Mouse (Mus musculus) intestine, postnatal 0 days (tissue): ENCODE measurements around the gene Ryr1. TPM values are rescaled to one million over a fixed set of nuclear protein-coding genes. Genes with fewer than 3 reads are reported as not detected.

Experiments used
- ATAC-seq: fragments of 200-750 bp; cut with Nextera tagmentation; 2 replicates; pipeline ENCODE4 v1.8.0; 2017; ENCODE audit warnings: mild to moderate bottlenecking, moderate TSS enrichment, moderate library complexity
- H3K27ac ChIP-seq: fragments of 300-500 bp; sonication (generic); 2 replicates; pipeline ENCODE4 v1.5.1; 2014; ENCODE audit warnings: mild to moderate bottlenecking, low read depth, low read length, moderate library complexity
- H3K27me3 ChIP-seq: fragments of 300-500 bp; sonication (generic); replicated peaks from 2 replicates; pipeline ENCODE4 v1.6.1; 2014; ENCODE audit warnings: low read length, mixed read lengths; ENCODE audit not compliant: control insufficient read depth, insufficient read depth
- H3K36me3 ChIP-seq: fragments of 300-500 bp; sonication (generic); 2 replicates; pipeline ENCODE4 v1.6.1; 2014; ENCODE audit warnings: mild to moderate bottlenecking, moderate library complexity; ENCODE audit not compliant: control insufficient read depth, insufficient read depth
- H3K4me1 ChIP-seq: fragments of 300-500 bp; sonication (generic); replicated peaks from 2 replicates; pipeline ENCODE4 v1.6.1; 2014; ENCODE audit warnings: antibody characterized with exemption, low read length, mixed read lengths; ENCODE audit not compliant: control insufficient read depth, insufficient read depth
- H3K4me2 ChIP-seq: fragments of 300-500 bp; sonication (generic); replicated peaks from 2 replicates; pipeline ENCODE4 v1.6.1; 2014; ENCODE audit warnings: low read depth, mild to moderate bottlenecking, moderate library complexity
- H3K4me3 ChIP-seq: fragments of 300-500 bp; sonication (generic); 2 replicates; pipeline ENCODE4 v1.5.1; 2014; ENCODE audit warnings: low read depth, low read length
- H3K9ac ChIP-seq: fragments of 300-500 bp; sonication (generic); 2 replicates; pipeline ENCODE4 v1.6.1; 2014; ENCODE audit warnings: mild to moderate bottlenecking, low read depth, low read length
- H3K9me3 ChIP-seq: fragments of 300-500 bp; sonication (generic); 2 replicates; pipeline ENCODE4 v1.6.1; 2016; ENCODE audit warnings: mixed run types; ENCODE audit not compliant: control insufficient read depth
- CTCF ChIP-seq: sonication (generic); IDR thresholded peaks from 2 replicates; pipeline ENCODE4 v1.5.1; 2016; ENCODE audit warnings: low read depth, mild to moderate bottlenecking, control low read depth, antibody characterized with exemption, moderate library complexity
- WGBS: fragments of 180-500 bp; shearing (Covaris S2); extraction: QIAGEN DNeasy Blood & Tissue Kit; methylation state at CpG from one replicate; pipeline ENCODE4 v1.1.7; 2014; 5-methylcytosine and 5-hydroxymethylcytosine counted together
- polyA plus RNA-seq: library from polyadenylated mRNA; unstranded; fragments of >200 nt; fragmentation: Nextera tagmentation; extraction: Ambion mirVana; gene quantifications from 2 replicates; pipeline ENCODE4 v1.2.1, GENCODE M21; 2015

Ryr1 gene
- polyA plus RNA-seq, 1 experiment from 2014 or later, result 0.43 TPM

GRCm38 (mm10) chr7:28981651-28982273 is 143.2 kb downstream of the Ryr1 start, which contains the start of the genes Eif3k and Map4k1:
Gene Eif3k, minus strand, starts transcription at chr7:28981864.
Gene Map4k1, plus strand, starts transcription at chr7:28982050.
- H3K27me3 ChIP-seq, result no peaks in the 10 kb centered on the region
- peak within 1 kb of the TSS; percentile 85 for H3K4me2 ChIP-seq
- WGBS, result under 1% methylated on average over 36 of the region's 36 CpGs
- peak; percentile 10; the same call in 1 of the 2 replicates for TF ChIP-seq CTCF
- no peaks in the 10 kb centered on the region for H3K9me3 ChIP-seq
- peak within 1 kb of the TSS; percentile 71 for H3K4me3 ChIP-seq
- H3K36me3 ChIP-seq, result peaks cover 28% of the 10 kb centered on the region
- H3K4me1 ChIP-seq, result peaks cover 5% of the 10 kb centered on the region; the same call in 1 of the 2 replicates
- ATAC-seq, result peak; percentile 95
- peak within 1 kb of the TSS; percentile 76 for H3K27ac ChIP-seq
- peak within 1 kb of the TSS; percentile 60 for H3K9ac ChIP-seq

- ATAC-seq, result no peak
- Histone ChIP-seq H3K36me3 (peaks cover 53% of the 10 kb centered on the region), H3K27me3 (no peaks in the 10 kb centered on the region), H3K4me3 (no peak overlapping the region), H3K9ac (no peak overlapping the region), H3K4me2 (no peak overlapping the region), H3K4me1 (peaks cover 2% of the 10 kb centered on the region; the same call in 1 of the 2 replicates), H3K9me3 (no peaks in the 10 kb centered on the region), H3K27ac (no peak overlapping the region; the same call in 1 of the 2 replicates)
- no peak for TF ChIP-seq CTCF
- 66% methylated on average over 9 of the region's 9 CpGs for WGBS
These were observed 147.4 kb downstream of the Ryr1 start for GRCm38 (mm10) chr7:28977556-28977955.

GRCm38 (mm10) chr7:28973025-28973424 is 152.0 kb downstream of the Ryr1 start:
- Histone ChIP-seq H3K4me1 (0 out of 2 replicates have a peak, but pooled peaks cover 6% of the 10 kb centered on the region), H3K36me3 (peaks cover 44% of the 10 kb centered on the region), H3K9me3 (no peaks in the 10 kb centered on the region), H3K4me2 (no peak overlapping the region), H3K9ac (no peak overlapping the region), H3K27me3 (no peaks in the 10 kb centered on the region), H3K4me3 (no peak overlapping the region), H3K27ac (no peak overlapping the region)
- peak; percentile 57 for TF ChIP-seq CTCF
- ATAC-seq, result no peak
- WGBS, result 81% methylated on average over 8 of the region's 8 CpGs

GRCm38 (mm10) chr7:28972542-28972985 is 152.4 kb downstream of the Ryr1 start:
- no peaks in the 10 kb centered on the region for H3K27me3 ChIP-seq
- H3K4me2 ChIP-seq, result no peak overlapping the region
- TF ChIP-seq CTCF, result peak; percentile 82
- H3K9me3 ChIP-seq, result no peaks in the 10 kb centered on the region
- H3K4me1 ChIP-seq, result 0 out of 2 replicates have a peak, but pooled peaks cover 6% of the 10 kb centered on the region
- peak overlapping the region; percentile 95 for H3K27ac ChIP-seq
- H3K4me3 ChIP-seq, result no peak overlapping the region
- no peak for ATAC-seq
- no peak overlapping the region for H3K9ac ChIP-seq
- WGBS, result 71% methylated on average over 8 of the region's 8 CpGs
- H3K36me3 ChIP-seq, result peaks cover 39% of the 10 kb centered on the region

GRCm38 (mm10) chr7:28971770-28972269 is 153.2 kb downstream of the Ryr1 start:
- Histone ChIP-seq H3K9me3 (no peaks in the 10 kb centered on the region), H3K36me3 (peaks cover 32% of the 10 kb centered on the region), H3K9ac (0 out of 2 replicates have a peak overlapping the region, but pooled peaks have one; percentile 17), H3K27me3 (no peaks in the 10 kb centered on the region), H3K4me3 (no peak overlapping the region), H3K27ac (peak overlapping the region; percentile 95), H3K4me2 (no peak overlapping the region), H3K4me1 (0 out of 2 replicates have a peak, but pooled peaks cover 6% of the 10 kb centered on the region)
- ATAC-seq, result no peak
- WGBS, result 50% methylated on average over 6 of the region's 6 CpGs
- TF ChIP-seq CTCF, result no peak

GRCm38 (mm10) chr7:28971029-28971428 is 153.9 kb downstream of the Ryr1 start:
- no peak for TF ChIP-seq CTCF

More at GRCm38 (mm10) chr7:28971029-28971428, 153.9 kb downstream of the Ryr1 start:
- Histone ChIP-seq H3K36me3 (peaks cover 25% of the 10 kb centered on the region; the same call in 1 of the 2 replicates), H3K9me3 (no peaks in the 10 kb centered on the region), H3K27me3 (no peaks in the 10 kb centered on the region), H3K4me3 (no peak overlapping the region), H3K4me1 (0 out of 2 replicates have a peak, but pooled peaks cover 6% of the 10 kb centered on the region), H3K4me2 (peak overlapping the region; percentile 52), H3K9ac (peak overlapping the region; percentile 40), H3K27ac (peak overlapping the region; percentile 95)
- WGBS, result 41% methylated on average over 7 of the region's 7 CpGs
- ATAC-seq, result peak; percentile 53
